Mouse (Mus musculus) stomach, embryonic 16.5 days (tissue): Measurements from ENCODE around the gene Fscn1. TPM values are rescaled to one million over a fixed set of nuclear protein-coding genes. Genes with fewer than 3 reads are reported as not detected.

Experiments used
- ATAC-seq: fragments of 200-750 bp; cut with Nextera tagmentation; 2 replicates; pipeline ENCODE4 v1.8.0; 2017; ENCODE audit warnings: moderate number of reproducible peaks, moderate TSS enrichment; ENCODE audit not compliant: insufficient read depth, low FRiP score
- H3K27ac ChIP-seq: fragments of 300-500 bp; sonication (generic); 2 replicates; pipeline ENCODE4 v1.5.1; 2014; ENCODE audit warnings: low read length
- H3K27me3 ChIP-seq: fragments of 300-500 bp; sonication (generic); 2 replicates; pipeline ENCODE4 v1.6.1; 2014; ENCODE audit warnings: low read length, control low read depth, mixed read lengths; ENCODE audit not compliant: control insufficient read depth, insufficient read depth
- H3K36me3 ChIP-seq: fragments of 300-500 bp; sonication (generic); 2 replicates; pipeline ENCODE4 v1.6.1; 2014; ENCODE audit warnings: low read length; ENCODE audit not compliant: control insufficient read depth, insufficient read depth
- H3K4me1 ChIP-seq: fragments of 300-500 bp; sonication (generic); 2 replicates; pipeline ENCODE4 v1.6.1; 2014; ENCODE audit warnings: low read length, control low read depth, mixed read lengths; ENCODE audit not compliant: control insufficient read depth, insufficient read depth
- H3K4me2 ChIP-seq: fragments of 300-500 bp; sonication (generic); 2 replicates; pipeline ENCODE4 v1.6.1; 2014; ENCODE audit warnings: low read depth, low read length, mixed read lengths
- H3K4me3 ChIP-seq: fragments of 300-500 bp; sonication (generic); replicated peaks from 2 replicates; pipeline ENCODE4 v1.5.1; 2014; ENCODE audit warnings: mild to moderate bottlenecking, low read length
- H3K9ac ChIP-seq: fragments of 300-500 bp; sonication (generic); 2 replicates; pipeline ENCODE4 v1.6.1; 2014; ENCODE audit warnings: low read length
- H3K9me3 ChIP-seq: fragments of 300-500 bp; sonication (generic); replicated peaks from 2 replicates; pipeline ENCODE4 v1.6.1; 2016; ENCODE audit warnings: low read length, control low read depth; ENCODE audit not compliant: control insufficient read depth
- WGBS: fragments of 180-500 bp; shearing (Covaris S2); extraction: QIAGEN DNeasy Blood & Tissue Kit; methylation state at CpG from one replicate; pipeline ENCODE4 v1.1.7; 2014; 5-methylcytosine and 5-hydroxymethylcytosine counted together
- polyA plus RNA-seq: library from polyadenylated mRNA; unstranded; fragments of >200 nt; fragmentation: Nextera tagmentation; extraction: Ambion mirVana; gene quantifications from 2 replicates; pipeline ENCODE4 v1.2.1, GENCODE M21; 2015

Gene Fscn1
- polyA plus RNA-seq, 1 experiment from 2014 or later, result 161 TPM

- ATAC-seq, result no peak
- Histone ChIP-seq H3K9me3 (no peaks in the 10 kb centered on the region), H3K4me3 (no peak overlapping the region), H3K4me1 (peaks cover 27% of the 10 kb centered on the region), H3K36me3 (no peaks in the 10 kb centered on the region), H3K27ac (peak overlapping the region; percentile 98), H3K4me2 (peak overlapping the region; percentile 38; the same call in 1 of the 2 replicates), H3K27me3 (no peaks in the 10 kb centered on the region), H3K9ac (peak overlapping the region; percentile 55)
- WGBS, result 37% methylated on average over 4 of the region's 4 CpGs
These were observed 39.9 kb downstream of the Fscn1 start for GRCm38 (mm10) chr5:143000091-143000490.

GRCm38 (mm10) chr5:143000654-143001500 is 40.7 kb downstream of the Fscn1 start:
- Histone ChIP-seq H3K4me2 (peak overlapping the region; percentile 38), H3K9me3 (no peaks in the 10 kb centered on the region), H3K4me3 (no peak overlapping the region), H3K27ac (peak overlapping the region; percentile 98), H3K27me3 (no peaks in the 10 kb centered on the region), H3K36me3 (no peaks in the 10 kb centered on the region), H3K9ac (peak overlapping the region; percentile 55), H3K4me1 (peaks cover 27% of the 10 kb centered on the region)
- WGBS, result 32% methylated on average over 9 of the region's 9 CpGs
- ATAC-seq, result peak; percentile 89

GRCm38 (mm10) chr5:143009383-143009782 is 49.2 kb downstream of the Fscn1 start:
- Histone ChIP-seq H3K4me2 (no peak overlapping the region), H3K27me3 (no peaks in the 10 kb centered on the region), H3K4me1 (no peaks in the 10 kb centered on the region), H3K27ac (peak overlapping the region; percentile 55), H3K9ac (no peak overlapping the region), H3K9me3 (no peaks in the 10 kb centered on the region), H3K36me3 (0 out of 2 replicates have a peak, but pooled peaks cover 7% of the 10 kb centered on the region), H3K4me3 (no peak overlapping the region)
- 88% methylated on average over 10 of the region's 11 CpGs for WGBS
- ATAC-seq, result no peak

GRCm38 (mm10) chr5:143017401-143017800 is 57.3 kb downstream of the Fscn1 start:
- no peak overlapping the region for H3K4me3 ChIP-seq
- no peaks in the 10 kb centered on the region for H3K9me3 ChIP-seq
- no peak overlapping the region for H3K4me2 ChIP-seq
- no peak overlapping the region for H3K9ac ChIP-seq
- 67% methylated on average over 5 of the region's 5 CpGs for WGBS
- ATAC-seq, result no peak
- H3K4me1 ChIP-seq, result no peaks in the 10 kb centered on the region
- peak overlapping the region; percentile 12; the same call in 1 of the 2 replicates for H3K27ac ChIP-seq
- no peaks in the 10 kb centered on the region for H3K27me3 ChIP-seq
- peaks cover 15% of the 10 kb centered on the region; the same call in 1 of the 2 replicates for H3K36me3 ChIP-seq

Other genes starting within 250 kb of the Fscn1 start
- 15.3 and 16.9 TPM in 2 replicates for gene Tnrc18, start 142.7 kb upstream of the Fscn1 start, polyA plus RNA-seq
- 8.2 and 9.7 TPM in 2 replicates for gene Fbxl18, start 64.9 kb upstream of the Fscn1 start, polyA plus RNA-seq
- gene Actb, start 53.6 kb upstream of the Fscn1 start, polyA plus RNA-seq, result 14,659 and 15,131 TPM in 2 replicates
- 35.1 and 35.6 TPM in 2 replicates for gene Rnf216, start 152.7 kb downstream of the Fscn1 start, polyA plus RNA-seq
- gene Olfr718-ps1, start 187.2 kb downstream of the Fscn1 start, polyA plus RNA-seq, result 0.06 TPM in 1 of 2 replicates, not detected in the other
- 9.3 and 10.3 TPM in 2 replicates for gene Rbak, start 220.4 kb downstream of the Fscn1 start, polyA plus RNA-seq
- not detected in 2 replicates for gene Spdye4b, start 220.7 kb downstream of the Fscn1 start, polyA plus RNA-seq